Mouse (Mus musculus) CH12F3 (cell line): ENCODE data around the gene Tst.

Source experiments
- in situ Hi-C: fragments of 300-500 bp; cut with MboI; formaldehyde crosslinking; loops from 2 replicates; pipeline ENCODE4 v1.14.3; 2020; ENCODE audit warnings: low sequenced_read_pairs

Tst gene

DNA sequence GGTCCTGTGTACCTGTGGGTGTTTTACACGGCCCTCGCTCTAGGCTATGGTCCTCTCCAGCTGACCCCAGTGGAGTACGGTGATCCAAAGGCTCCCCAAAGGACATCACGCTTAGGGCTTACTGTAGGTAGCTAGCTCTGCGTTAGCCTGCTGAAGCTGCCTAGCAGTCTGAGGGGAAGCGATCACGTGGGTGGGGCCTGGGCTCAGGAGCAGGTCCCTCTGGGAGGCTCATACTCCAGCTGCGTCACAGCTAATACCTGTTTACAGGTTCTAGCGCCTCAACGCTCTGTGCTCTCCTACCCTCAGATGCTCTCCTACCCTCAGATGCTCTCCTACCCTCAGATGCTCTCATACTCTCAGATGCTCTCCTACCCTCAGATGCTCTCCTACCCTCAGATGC is 25.2 kb upstream of the Tst start:
- in situ Hi-C loops: no loop called here

DNA sequence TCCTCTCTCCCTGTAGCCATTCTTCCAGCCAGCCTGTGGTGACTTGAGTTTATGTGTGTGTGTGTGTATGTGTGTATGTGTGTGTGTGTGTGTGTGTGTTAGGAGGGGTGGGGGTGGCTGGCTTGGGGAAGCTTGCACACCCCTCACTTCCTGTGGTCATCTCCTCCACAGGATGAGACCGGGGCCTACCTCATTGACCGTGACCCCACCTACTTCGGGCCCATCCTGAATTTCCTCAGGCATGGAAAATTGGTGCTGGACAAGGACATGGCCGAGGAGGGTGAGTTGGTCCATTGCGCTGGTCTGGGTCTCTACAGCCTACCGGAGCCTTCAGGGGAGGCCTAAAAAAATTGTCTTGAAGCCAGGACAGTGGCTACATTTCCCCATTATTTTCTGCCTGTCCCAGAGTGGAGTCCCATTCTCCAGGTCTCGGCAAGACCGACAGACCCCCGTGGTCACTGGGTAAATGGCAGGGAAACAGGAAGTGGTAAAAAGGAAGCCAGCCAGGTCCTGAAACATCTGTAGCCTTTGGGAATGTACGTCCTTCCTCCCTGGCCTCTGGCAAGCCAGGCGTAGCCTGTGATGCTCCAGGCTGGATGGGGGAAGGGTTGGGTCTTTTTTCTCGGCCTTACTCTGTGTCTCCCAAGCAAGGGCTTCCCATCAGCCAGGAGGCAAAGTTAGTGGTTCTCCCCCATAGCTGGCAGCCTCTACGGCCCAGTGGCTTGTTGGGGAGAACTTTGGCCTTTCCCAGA is 24.3 kb upstream of the Tst start:
- in situ Hi-C loops: no loop called here

DNA sequence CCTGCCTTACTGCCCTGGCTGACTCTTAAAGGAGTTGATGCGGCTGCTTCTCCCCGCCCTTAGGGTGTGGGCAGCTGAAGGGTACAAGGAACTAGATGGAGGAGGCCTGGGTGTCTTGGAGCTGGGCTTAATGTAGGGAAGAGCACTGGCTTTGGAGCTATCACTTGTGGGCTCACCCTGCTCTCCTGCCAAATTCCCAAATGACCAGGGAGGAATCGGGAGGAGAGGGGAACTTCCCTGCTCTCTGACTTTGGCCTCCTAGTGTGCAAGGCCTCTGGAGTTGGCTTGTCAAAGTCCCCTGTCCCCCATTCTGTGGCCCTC is 23.4 kb upstream of the Tst start:
- in situ Hi-C loops: no loop called here

DNA sequence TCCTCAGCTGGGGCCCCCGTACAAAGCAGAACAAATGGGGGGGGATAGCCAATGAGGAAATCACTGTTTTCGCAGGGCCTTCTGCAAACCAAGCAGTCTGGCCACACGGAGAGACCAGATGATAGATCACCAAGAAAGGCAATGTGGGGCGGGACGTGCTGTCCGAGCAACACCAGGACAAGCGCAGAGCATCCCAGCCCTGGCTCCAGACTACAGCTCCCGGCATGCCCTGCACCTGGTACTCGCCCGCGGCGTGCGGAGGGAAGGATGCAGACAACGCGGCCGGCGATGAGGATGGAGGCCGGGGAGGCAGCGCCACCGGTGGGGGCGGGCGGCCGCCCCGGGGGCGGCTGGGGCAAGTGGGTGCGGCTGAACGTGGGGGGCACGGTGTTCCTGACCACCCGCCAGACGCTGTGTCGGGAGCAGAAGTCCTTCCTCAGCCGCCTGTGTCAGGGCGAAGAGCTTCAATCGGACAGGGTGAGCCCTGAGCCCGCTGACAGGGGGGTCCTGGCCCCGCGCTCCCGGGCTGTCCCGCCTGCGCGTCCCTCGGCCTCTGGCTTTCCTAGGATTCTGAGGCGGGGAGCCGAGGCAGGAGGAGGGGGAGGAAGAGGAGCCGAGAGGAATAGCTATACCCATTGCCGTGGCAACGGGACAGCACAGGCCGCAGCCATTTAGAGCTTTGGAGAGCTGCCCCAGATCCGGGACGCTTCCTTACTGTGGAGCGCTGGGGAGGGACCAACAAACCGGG is 22.9 kb upstream of the Tst start, which contains the start of gene Kctd17:
Gene Kctd17, plus strand, starts transcription at position 174 of the 748 bp plus-strand sequence.
- in situ Hi-C loops: no loop called here

DNA sequence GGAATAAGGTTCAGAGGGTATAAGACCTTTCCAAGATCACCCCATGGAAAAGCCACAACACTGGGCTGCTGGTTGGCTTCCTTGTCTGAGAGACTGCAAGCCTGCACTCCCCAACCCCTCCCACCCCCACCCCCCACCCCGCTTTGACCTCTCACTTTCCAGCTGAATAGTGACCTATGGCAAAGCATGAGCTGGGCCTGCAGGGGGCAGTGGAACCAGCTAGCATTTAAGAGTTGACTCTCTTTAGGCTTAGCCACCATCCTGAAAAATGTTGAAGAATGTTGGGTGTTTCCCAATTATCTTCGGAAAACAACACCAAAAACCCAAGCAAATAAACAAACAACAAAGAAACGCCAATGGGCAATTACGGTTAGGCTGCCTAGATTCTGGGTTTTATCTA is 19.5 kb upstream of the Tst start:
- in situ Hi-C loops: no loop called here

DNA sequence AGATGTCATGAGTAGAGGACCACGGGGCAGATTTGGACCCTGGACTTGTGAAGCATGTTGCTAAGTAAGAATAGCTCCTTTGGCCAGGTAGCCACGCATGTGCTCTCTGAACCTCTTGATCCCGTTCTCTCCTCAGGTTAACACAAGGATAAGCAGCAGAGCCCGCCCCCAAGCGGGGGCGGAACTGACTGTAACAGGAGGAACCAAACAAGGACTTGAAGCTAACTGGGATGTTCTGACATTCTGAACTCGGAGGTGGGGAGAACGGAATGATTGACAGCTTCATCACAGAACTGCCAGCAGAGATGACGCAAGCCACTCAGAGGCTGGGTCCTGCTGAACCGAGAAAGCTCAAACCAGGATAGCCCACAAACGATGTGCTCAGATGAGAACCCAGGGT is 18.8 kb upstream of the Tst start:
- in situ Hi-C loops: no loop called here

DNA sequence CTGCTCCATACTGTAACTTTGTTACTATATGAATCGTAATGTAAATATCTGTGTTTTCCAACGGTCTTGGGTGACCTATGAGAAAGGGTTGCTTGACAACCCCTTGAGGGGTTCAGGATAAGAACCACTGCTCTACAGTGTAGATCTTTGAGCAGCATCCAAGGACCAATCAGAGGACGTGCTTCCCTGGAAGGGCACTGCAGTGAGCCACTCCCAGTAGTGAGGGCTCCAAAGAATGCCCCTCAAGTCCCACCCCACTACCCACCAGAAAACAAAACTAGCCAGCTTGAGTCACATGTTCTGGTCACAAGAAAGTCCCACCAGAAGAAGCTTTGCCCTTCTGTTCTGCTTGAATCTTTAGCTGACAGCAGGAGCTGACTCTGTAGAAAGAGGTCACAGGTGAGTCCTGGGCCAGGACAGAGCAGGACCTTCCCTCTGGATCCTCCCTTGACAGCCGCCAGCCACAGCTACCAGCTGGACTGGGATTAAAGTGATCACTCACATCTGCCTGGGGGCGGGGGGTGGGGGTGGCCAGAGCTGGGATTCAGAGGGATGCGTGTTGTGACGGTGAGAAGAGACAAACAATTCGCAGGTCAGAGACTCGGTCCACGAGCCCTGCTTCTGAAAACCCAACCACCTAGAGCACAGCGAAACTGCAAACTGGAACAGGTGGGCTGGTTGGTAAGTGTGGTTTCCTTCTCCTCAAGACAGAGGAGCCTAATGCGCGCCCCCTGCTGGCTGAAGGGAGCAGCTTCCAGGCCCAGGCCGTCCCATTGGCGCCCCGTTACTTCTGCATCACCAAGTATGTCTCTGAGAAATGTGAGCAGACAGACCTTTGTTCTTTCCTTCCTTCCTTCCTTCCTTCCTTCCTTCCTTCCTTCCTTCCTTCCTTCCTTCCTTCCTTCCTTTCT is 16.6 kb upstream of the Tst start:
- in situ Hi-C loops: no loop called here

DNA sequence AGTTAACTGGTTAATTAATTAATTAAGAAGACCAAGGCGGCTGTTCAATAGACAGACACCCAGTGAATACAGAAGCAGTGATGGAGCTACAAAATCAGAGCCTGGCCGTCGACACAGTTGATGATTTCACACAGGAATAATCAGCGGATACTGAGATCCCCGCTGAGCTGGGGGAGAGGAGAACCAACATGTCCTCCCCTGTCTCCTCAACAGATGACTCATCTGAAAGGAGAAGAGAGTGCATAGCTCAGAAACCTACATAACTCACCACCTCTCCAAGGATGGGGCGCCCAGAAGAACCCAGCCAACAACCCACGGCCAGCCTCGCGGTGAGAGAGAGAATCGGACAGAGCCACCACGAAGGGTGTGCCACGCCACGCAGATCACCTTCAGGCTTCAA is 14.7 kb upstream of the Tst start:
- in situ Hi-C loops: no loop called here

DNA sequence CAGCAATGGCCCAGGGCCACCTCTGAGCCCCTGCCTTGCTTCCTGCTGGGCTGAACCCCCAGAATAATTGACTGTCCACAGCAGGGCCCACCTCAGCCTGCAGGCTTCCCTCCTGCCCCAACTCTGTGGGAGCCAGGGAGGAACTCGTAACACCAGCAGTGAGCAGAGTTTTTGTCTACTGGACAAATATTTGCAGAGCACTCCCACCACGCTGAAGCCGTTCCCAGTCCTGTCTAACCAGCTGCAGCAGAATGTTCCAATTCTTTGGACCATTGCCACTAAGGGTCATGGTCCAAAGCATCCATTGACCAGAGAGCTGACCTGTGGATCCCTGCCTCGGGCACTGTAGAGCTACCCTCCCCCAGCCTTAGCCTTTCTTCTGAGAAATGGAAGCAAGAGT is 11.2 kb upstream of the Tst start:
- in situ Hi-C loops: no loop called here

DNA sequence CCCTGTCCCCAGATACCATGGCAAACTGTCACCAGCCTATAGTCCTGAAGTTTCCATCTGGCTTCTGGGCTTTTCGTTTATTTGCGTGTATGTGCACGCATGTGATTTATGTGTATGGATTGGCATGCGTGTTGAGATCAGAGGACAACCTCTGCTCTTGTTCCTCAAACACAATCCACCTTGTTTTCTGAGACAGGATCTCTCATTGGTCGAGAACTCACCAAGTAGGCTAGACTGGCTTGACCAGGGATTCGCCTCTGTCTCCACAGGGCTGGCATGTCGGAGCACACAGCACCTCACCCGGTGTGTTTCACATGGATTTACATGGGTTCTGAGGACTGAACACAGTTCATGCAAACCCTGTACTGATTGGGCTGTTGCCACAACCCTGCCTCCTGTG is 8.4 kb upstream of the Tst start:
- in situ Hi-C loops: no loop called here

DNA sequence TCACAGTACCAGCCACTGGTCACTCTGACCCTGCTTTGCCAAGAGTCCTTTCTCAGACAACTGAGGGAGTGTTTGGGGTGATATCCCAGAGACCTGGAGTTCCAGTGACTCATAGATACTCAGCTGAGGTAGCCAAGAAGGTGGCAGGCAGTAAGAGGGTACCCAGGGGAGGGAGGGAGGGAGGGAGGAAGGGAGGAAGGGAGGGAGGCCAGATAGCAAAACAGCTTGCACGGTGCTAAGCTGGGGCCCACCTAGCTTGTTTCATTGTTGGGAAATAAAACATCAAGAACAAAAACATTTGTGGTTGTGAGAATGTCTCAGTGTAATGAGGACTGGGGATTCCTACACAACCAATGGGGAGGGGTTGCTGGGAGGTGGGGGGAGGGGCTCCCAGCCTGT is 8.0 kb upstream of the Tst start:
- in situ Hi-C loops: no loop called here

DNA sequence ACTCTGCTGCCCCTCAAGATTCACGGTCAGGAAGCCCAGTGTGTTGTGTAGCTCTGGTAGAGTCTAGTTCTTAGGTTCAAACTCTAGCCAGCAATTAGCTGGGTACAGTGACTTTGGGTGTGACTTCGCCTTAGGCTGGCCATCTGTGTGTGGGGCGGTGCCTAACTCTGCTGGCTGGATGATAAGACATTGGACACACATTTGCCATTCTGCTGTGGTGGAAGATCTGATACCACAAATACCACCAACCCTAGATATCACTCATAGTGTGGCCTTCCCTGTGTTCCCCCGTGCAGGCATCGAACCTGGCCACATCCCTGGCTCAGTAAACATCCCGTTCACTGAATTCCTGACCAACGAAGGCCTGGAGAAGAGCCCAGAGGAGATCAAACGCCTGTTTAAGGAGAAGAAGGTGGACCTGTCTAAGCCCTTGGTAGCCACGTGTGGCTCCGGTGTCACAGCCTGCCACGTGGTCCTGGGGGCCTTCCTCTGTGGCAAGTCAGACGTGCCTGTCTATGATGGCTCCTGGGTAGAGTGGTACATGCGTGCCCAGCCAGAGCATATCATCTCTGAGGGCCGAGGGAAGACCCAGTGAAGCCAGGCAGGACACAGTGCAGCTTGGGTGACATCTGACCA is 7.5 kb upstream of the Tst start:
- in situ Hi-C loops: no loop called here

DNA sequence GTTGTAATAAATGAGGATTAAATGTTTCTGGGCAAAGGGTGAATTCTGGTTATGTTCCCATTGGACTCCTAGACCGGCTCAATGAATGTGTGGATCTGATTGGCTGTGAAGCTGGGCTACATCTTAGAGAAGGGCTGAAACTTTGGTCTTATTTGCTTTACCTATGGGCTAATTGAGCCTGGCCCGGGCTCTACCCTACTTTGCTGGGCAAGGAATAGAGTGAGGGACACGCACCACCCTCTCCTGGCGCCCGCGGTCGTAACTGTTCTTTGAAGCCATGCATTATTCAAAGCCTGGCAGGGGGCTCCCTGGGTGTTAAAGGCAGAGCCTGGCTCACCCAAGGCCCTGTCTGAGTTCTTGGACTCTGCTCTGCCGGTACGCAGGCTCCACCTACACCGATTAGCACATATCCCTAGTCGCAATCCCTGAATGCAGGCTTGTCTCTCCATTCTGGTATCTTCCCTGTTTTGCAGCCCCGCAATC is 3.9 kb upstream of the Tst start:
- in situ Hi-C loops: no loop called here

DNA sequence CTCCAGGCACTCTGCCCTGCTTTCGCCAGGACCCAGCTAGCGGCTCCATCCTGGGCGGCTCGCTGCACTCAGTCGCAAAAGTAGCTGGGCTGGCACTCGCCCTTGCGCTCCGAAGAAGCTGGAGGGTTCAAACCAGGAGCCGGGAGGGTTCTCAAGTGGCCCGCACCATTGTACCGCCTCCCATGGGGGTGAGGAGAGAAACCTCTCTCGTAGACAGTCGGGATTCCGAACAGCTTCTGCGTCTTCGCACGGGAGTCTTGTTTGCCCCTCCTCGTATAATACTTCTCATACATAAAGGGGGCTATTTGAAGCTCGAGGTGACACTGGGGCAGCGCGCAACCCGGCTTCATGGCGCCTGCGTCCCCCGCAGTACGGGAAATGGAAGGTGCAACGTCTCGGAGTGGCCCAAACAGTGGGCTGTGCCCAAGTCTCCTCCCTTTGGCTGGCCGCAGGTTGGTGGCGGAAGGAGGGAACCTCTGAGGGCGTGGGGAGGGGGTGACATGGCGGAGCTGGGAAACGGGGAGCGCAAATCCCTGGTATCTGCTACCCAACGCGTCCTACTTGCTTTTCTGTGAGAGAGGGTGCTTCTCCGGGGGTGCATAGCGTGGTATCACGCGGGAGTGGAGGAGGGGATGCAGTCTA is 707 bp upstream of the Tst start, which contains the start of gene Mpst:
Gene Mpst, plus strand, starts transcription at position 124 of the 642 bp plus-strand sequence.
- in situ Hi-C loops: no loop called here

DNA sequence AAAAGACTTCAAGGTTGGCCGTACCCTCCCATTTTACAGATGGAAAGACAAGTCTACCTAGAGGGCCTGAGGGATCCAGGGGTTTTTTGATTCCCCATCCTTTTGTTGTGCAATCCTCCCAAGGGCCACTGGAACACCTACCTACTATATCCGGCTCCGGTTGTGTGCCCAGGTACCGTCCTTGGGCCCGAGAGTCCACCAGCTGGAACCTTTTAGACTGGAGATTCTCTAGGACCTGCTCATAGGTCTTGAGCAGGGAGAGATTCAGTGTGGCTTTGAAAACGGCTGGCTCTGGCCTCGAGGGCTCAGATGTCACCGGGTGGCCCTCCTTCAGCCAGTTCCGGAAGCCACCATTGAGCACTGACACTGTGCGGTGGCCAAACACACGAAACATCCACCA is 609 bp downstream of the Tst start:
- in situ Hi-C loops: no loop called here

DNA sequence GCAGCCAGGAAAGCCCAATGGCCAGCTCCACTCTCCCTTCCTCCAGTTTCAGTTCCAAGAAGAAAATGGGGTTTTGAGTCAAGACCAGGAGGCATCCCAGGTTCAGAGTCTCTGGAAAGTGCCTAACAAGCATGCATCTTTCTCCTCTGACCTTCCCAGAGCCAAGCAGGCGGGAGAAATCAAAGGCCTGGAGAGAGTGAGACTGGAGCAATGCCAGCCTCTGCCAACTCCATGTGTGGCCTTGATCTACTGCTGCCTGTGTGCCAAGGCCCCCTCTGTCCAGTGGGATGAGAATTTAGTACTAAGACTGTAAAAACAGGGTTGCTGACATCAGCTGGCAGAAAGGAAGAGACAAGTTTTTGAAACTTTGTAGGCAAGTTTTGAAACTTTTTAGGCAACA is 1.8 kb downstream of the Tst start:
- in situ Hi-C loops: no loop called here

DNA sequence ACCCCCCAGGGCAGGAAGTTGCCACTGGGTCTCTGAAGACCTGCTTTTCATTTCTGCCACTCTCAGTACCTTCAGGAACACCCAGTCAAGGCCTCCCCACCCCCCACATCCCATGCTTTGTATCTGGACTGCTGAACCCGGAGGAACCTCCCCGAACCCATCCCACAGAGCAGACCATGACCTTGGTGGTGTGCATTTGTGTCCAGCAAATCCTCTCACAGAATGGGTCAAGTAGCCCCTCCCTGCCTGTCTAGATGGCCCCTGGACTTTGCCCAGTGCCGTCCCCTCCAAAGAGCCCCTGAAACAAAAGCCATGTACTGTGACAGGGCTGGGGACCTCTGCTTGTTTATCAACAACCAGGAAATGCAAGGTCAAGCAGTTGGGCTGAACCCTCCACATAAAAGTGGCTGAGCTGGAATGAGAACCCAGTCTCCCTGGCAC is 2.4 kb downstream of the Tst start:
- in situ Hi-C loops: no loop called here

DNA sequence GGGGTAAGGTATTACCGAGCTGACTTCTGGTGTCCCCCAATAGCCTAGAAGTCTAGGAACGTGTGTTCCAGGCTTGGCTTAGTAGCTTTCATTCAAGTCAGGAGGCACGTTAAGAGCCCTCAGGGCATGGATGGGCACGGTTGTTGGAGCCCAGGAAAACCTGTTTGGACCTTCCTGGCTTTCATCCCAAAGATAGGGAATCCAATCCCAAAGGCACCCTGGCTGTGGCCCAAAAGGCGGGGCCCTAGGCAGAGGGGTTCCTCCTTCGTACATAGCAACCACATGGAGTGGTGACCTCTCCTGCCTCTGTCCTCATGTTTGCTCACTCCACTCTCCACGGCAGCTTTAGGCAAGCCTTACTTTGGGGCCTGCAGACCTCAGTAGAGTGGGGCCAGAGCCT is 3.3 kb downstream of the Tst start:
- in situ Hi-C loops: no loop called here

DNA sequence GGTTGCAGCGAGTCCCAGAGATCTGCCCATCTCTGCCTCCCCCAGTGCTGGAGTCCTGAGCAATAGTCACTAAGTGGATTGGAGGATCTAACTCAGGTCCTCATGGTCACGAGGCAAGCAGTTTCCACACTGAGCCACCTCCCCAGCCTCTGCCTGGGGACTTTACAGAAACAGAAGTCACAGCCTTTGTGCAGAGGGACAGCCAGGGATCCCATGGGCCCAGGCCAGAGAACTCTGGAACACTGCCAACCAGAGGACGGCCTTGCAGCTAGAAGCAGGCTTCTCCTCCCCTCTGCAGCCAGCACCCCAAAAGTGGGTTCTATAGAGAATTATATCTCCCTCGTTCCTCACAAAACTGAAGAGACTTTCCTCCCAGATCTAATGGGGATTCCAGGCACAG is 3.8 kb downstream of the Tst start:
- in situ Hi-C loops: no loop called here

DNA sequence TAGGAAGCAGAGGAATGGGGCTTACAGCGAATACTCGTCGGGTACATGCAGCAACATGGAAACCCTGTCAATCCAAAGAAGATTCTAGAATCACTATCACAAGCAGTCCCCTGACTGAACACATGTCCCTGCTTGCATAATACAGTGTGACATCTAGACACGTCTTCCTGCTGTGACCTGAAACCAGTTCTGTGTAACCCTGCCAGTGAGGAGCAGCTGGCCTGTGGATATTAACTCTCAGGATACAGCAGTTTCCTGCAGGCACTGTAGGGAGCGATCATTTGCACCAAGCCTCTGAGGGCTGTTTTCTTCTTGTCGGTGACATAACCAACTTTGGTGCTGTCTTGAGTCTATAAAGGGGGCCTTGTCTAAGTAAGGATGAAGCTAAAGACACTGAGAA is 4.4 kb downstream of the Tst start:
- in situ Hi-C loops: no loop called here
